In genomic region chr5:117165946-117166345, GRCm38 (mm10) we compare ENCODE assay signal across 26 mouse cellular contexts.
"Had no signal": no experiment of that assay in that cellular context is flagged by ENCODE, and none has a peak within 500 bp of the region (broad histone marks: within the 10 kb centered on the region; RNA-seq: fewer than 3 reads in every experiment).

No protein-coding gene starts in this region.

- H3K27ac ChIP-seq: embryonic facial prominence, embryonic 12.5 days; embryonic facial prominence, embryonic 13.5 days; embryonic facial prominence, embryonic 15.5 days; forebrain, embryonic 10.5 days; forebrain, embryonic 12.5 days; forebrain, embryonic 13.5 days; forebrain, embryonic 15.5 days; heart, adult 2 months had no signal

- H3K9me3 ChIP-seq: embryonic facial prominence, embryonic 12.5 days; embryonic facial prominence, embryonic 13.5 days; embryonic facial prominence, embryonic 15.5 days; forebrain, embryonic 10.5 days; forebrain, embryonic 12.5 days; forebrain, embryonic 13.5 days; forebrain, embryonic 15.5 days had no signal

- ATAC-seq: forebrain, embryonic 13.5 days; forebrain, embryonic 14.5 days; forebrain, embryonic 15.5 days; forebrain, embryonic 16.5 days; forebrain, postnatal 0 days had no signal

- H3K4me1 ChIP-seq: embryonic facial prominence, embryonic 12.5 days; embryonic facial prominence, embryonic 13.5 days; embryonic facial prominence, embryonic 15.5 days; forebrain, embryonic 12.5 days; forebrain, embryonic 13.5 days; forebrain, embryonic 15.5 days had no signal

- H3K4me3 ChIP-seq: embryonic facial prominence, embryonic 12.5 days; embryonic facial prominence, embryonic 13.5 days; embryonic facial prominence, embryonic 15.5 days; erythroblast, embryonic 14.5 days; forebrain, embryonic 10.5 days; forebrain, embryonic 12.5 days; forebrain, embryonic 13.5 days; forebrain, embryonic 15.5 days; gastrocnemius, adult 2 months; heart, adult 2 months had no signal

- H3K4me2 ChIP-seq: embryonic facial prominence, embryonic 12.5 days; embryonic facial prominence, embryonic 13.5 days; embryonic facial prominence, embryonic 15.5 days; forebrain, embryonic 12.5 days; forebrain, embryonic 13.5 days; forebrain, embryonic 15.5 days had no signal

- H3K9ac ChIP-seq: embryonic facial prominence, embryonic 12.5 days; embryonic facial prominence, embryonic 13.5 days; embryonic facial prominence, embryonic 15.5 days; forebrain, embryonic 12.5 days; forebrain, embryonic 13.5 days; forebrain, embryonic 15.5 days; forebrain, postnatal 0 days had no signal

- H3K36me3 ChIP-seq: embryonic facial prominence, embryonic 12.5 days; embryonic facial prominence, embryonic 13.5 days; embryonic facial prominence, embryonic 15.5 days; forebrain, embryonic 10.5 days; forebrain, embryonic 12.5 days; forebrain, embryonic 15.5 days had no signal

- DNase-seq: cerebellum, adult 2 months; cerebellum, adult 8-10 months; cerebellum, adult 9-11 months; cerebellum, postnatal 10 days; cerebellum, postnatal 25 days; cerebellum, postnatal 36 days; embryo, embryonic 11 days; forebrain, postnatal 0 days; gastrocnemius, adult 2 months; gastrocnemius, postnatal 10 days; gastrocnemius, postnatal 14 days; gastrocnemius, postnatal 25 days; gastrocnemius, postnatal 36 days; heart, adult 11 months; heart, adult 18-20 months; heart, adult 2 months had no signal

- H3K27me3 ChIP-seq: embryonic facial prominence, embryonic 12.5 days; embryonic facial prominence, embryonic 13.5 days; embryonic facial prominence, embryonic 15.5 days; forebrain, embryonic 12.5 days; forebrain, embryonic 13.5 days; forebrain, embryonic 15.5 days had no signal
